Mouse (Mus musculus): ENCODE results near the gene Gm17387. TPM values are rescaled to one million over a fixed set of nuclear protein-coding genes. Genes with fewer than 3 reads are reported as not detected.

Gm17387 gene
- total and polyA plus RNA-seq, 3 experiments: not detected

- H3K27me3 ChIP-seq (ENCODE audit: control insufficient read depth in 1 of 2, insufficient read depth in 2 of 2, low read length in 2 of 2): peaks cover 10 to 17% of the 10 kb centered on the region in 2 experiments
These were observed 35.6 kb downstream of the Gm17387 start for GRCm38 (mm10) chr7:141064576-141064975.

GRCm38 (mm10) chr7:141068351-141068750 is 39.4 kb downstream of the Gm17387 start:
- DNase-seq (ENCODE audit: low read depth, low spot score): no peak

More at GRCm38 (mm10) chr7:141064576-141064975, 35.6 kb downstream of the Gm17387 start:
- H3K4me3 ChIP-seq (ENCODE audit: control insufficient read depth in 1 of 2, insufficient read depth in 1 of 2, low read depth in 2 of 2, low read length in 2 of 2): no peak overlapping the region
- no peaks in the 10 kb centered on the region for H3K36me3 ChIP-seq (ENCODE audit: control insufficient read depth in 1 of 2, insufficient read depth in 2 of 2, low read length in 2 of 2)
- no peak overlapping the region for H3K27ac ChIP-seq (ENCODE audit: control insufficient read depth, low read depth, low read length)
- H3K79me2 ChIP-seq (ENCODE audit: control insufficient read depth, insufficient read depth, low read length, poor library complexity): no peaks in the 10 kb centered on the region
- H3K9me3 ChIP-seq (replicated peaks; ENCODE audit: insufficient read depth, low read length): no peaks in the 10 kb centered on the region
- no peak for DNase-seq (ENCODE audit: low read depth, low spot score)
- TF ChIP-seq SIN3A (IDR thresholded peaks at IDR 0.05; ENCODE audit: low read length) (no peak), GABPA (IDR thresholded peaks at IDR 0.05; ENCODE audit: low read depth, low read length) (no peak), ZMIZ1 (IDR thresholded peaks at IDR 0.05; ENCODE audit: low read depth, low read length) (no peak), MYC (IDR thresholded peaks at IDR 0.05; ENCODE audit: low read depth, low read length) (no peak), ZC3H11A (IDR thresholded peaks at IDR 0.05; ENCODE audit: low read depth, low read length) (no peak), KAT2A (conservative IDR thresholded peaks at IDR 0.05; ENCODE audit: low read depth, low read length) (no peak), HCFC1 (IDR thresholded peaks at IDR 0.05; ENCODE audit: low read depth, low read length) (no peak), POLR2AphosphoS5 (IDR thresholded peaks at IDR 0.05; ENCODE audit: borderline replicate concordance, low read depth, low read length) (no peak), CTCF (IDR thresholded peaks at IDR 0.05 in 2 of 3, conservative IDR thresholded peaks at IDR 0.05 in 1 of 3; ENCODE audit: control insufficient read depth in 1 of 3, insufficient read depth in 1 of 3, low read depth in 2 of 3, low read length in 3 of 3, poor library complexity in 1 of 3, severe bottlenecking in 1 of 3) (no peak), MXI1 (IDR thresholded peaks at IDR 0.05; ENCODE audit: low read depth, low read length) (no peak), RCOR1 (IDR thresholded peaks at IDR 0.05; ENCODE audit: low read depth, low read length) (no peak), JUND (IDR thresholded peaks at IDR 0.05; ENCODE audit: low read depth, low read length) (no peak)
- no peaks in the 10 kb centered on the region for H3K4me1 ChIP-seq (ENCODE audit: control insufficient read depth in 1 of 2, insufficient read depth in 2 of 2, low read length in 2 of 2)
- H3K9ac ChIP-seq (ENCODE audit: control insufficient read depth, low read depth, low read length, poor library complexity, severe bottlenecking): no peak overlapping the region

GRCm38 (mm10) chr7:141070058-141070862 is 41.3 kb downstream of the Gm17387 start:
- Histone ChIP-seq H3K79me2 (ENCODE audit: control insufficient read depth, insufficient read depth, low read length, poor library complexity) (no peaks in the 10 kb centered on the region), H3K9ac (ENCODE audit: control insufficient read depth, low read depth, low read length, poor library complexity, severe bottlenecking) (no peak overlapping the region), H3K4me1 (ENCODE audit: control insufficient read depth in 1 of 2, insufficient read depth in 2 of 2, low read length in 2 of 2) (no peaks in the 10 kb centered on the region), H3K4me3 (ENCODE audit: control insufficient read depth in 1 of 2, insufficient read depth in 1 of 2, low read depth in 2 of 2, low read length in 2 of 2) (no peak overlapping the region), H3K27ac (ENCODE audit: control insufficient read depth, low read depth, low read length) (no peak overlapping the region), H3K36me3 (ENCODE audit: control insufficient read depth in 1 of 2, insufficient read depth in 2 of 2, low read length in 2 of 2) (no peaks in the 10 kb centered on the region), H3K27me3 (ENCODE audit: control insufficient read depth in 1 of 2, insufficient read depth in 2 of 2, low read length in 2 of 2) (no peaks in the 10 kb centered on the region), H3K9me3 (replicated peaks; ENCODE audit: insufficient read depth, low read length) (no peaks in the 10 kb centered on the region)
- DNase-seq (ENCODE audit: low read depth, low spot score): peak; percentile 55
- TF ChIP-seq CTCF (IDR thresholded peaks at IDR 0.05 in 2 of 3, conservative IDR thresholded peaks at IDR 0.05 in 1 of 3; ENCODE audit: control insufficient read depth in 1 of 3, insufficient read depth in 1 of 3, low read depth in 2 of 3, low read length in 3 of 3, poor library complexity in 1 of 3, severe bottlenecking in 1 of 3) (peak; percentile 63 to 73 (median 67)), SIN3A (IDR thresholded peaks at IDR 0.05; ENCODE audit: low read length) (no peak), RAD21 (IDR thresholded peaks at IDR 0.05; ENCODE audit: low read depth, low read length) (peak; percentile 65), MAX (IDR thresholded peaks at IDR 0.05; ENCODE audit: low read length) (no peak), E2F4 (IDR thresholded peaks at IDR 0.05; ENCODE audit: borderline replicate concordance, low read depth, low read length) (no peak), ZNF384 (IDR thresholded peaks at IDR 0.05; ENCODE audit: low read depth, low read length) (no peak), ZMIZ1 (IDR thresholded peaks at IDR 0.05; ENCODE audit: low read depth, low read length) (no peak), CHD2 (IDR thresholded peaks at IDR 0.05; ENCODE audit: low read length) (no peak), SMC3 (IDR thresholded peaks at IDR 0.05; ENCODE audit: low read depth, low read length) (peak; percentile 53), USF2 (IDR thresholded peaks at IDR 0.05; ENCODE audit: borderline replicate concordance in 1 of 2, insufficient read depth in 1 of 2, low read depth in 1 of 2, low read length in 2 of 2) (no peak), MEF2A (IDR thresholded peaks at IDR 0.05; ENCODE audit: extremely low read depth, insufficient replicate concordance, low read depth, low read length, poor library complexity, severe bottlenecking) (no peak)

More at GRCm38 (mm10) chr7:141068351-141068750, 39.4 kb downstream of the Gm17387 start:
- Histone ChIP-seq H3K9me3 (replicated peaks; ENCODE audit: insufficient read depth, low read length) (no peaks in the 10 kb centered on the region), H3K27ac (ENCODE audit: control insufficient read depth, low read depth, low read length) (no peak overlapping the region), H3K9ac (ENCODE audit: control insufficient read depth, low read depth, low read length, poor library complexity, severe bottlenecking) (no peak overlapping the region), H3K4me1 (ENCODE audit: control insufficient read depth in 1 of 2, insufficient read depth in 2 of 2, low read length in 2 of 2) (no peaks in the 10 kb centered on the region), H3K79me2 (ENCODE audit: control insufficient read depth, insufficient read depth, low read length, poor library complexity) (no peaks in the 10 kb centered on the region), H3K36me3 (ENCODE audit: control insufficient read depth in 1 of 2, insufficient read depth in 2 of 2, low read length in 2 of 2) (no peaks in the 10 kb centered on the region), H3K27me3 (ENCODE audit: control insufficient read depth in 1 of 2, insufficient read depth in 2 of 2, low read length in 2 of 2) (no peaks in the 10 kb centered on the region), H3K4me3 (ENCODE audit: control insufficient read depth in 1 of 2, insufficient read depth in 1 of 2, low read depth in 2 of 2, low read length in 2 of 2) (no peak overlapping the region)
- TF ChIP-seq TBP (IDR thresholded peaks at IDR 0.05; ENCODE audit: low read depth, low read length): no peak
- no peak for TF ChIP-seq SIN3A (IDR thresholded peaks at IDR 0.05; ENCODE audit: low read length)
